In genomic region chr7:80232489-80233029, GRCm38 (mm10) we compare ENCODE assay signal across 7 mouse cellular contexts. TPM values are rescaled to one million over a fixed set of nuclear protein-coding genes. Genes with fewer than 3 reads are reported as not detected.
DNase-seq lines count a peak whose midpoint lies in the region; ATAC-seq lines count a peak whose summit lies in the region.

Cib1 (minus strand) TSS chr7:80232813.
Gdpgp1 (plus strand) TSS chr7:80232865.

- peaks cover 6% of the 10 kb centered on the region for H3K36me3 ChIP-seq in intestine, embryonic 14.5 days (ENCODE audit: control insufficient read depth, insufficient read depth, low read length)
- H3K36me3 ChIP-seq in midbrain, embryonic 10.5 days, result peaks cover 13% of the 10 kb centered on the region

- peak; percentile 98 for ATAC-seq in intestine, embryonic 14.5 days (replicated peaks; ENCODE audit: low FRiP score, low TSS enrichment, low read depth)

- H3K9me3 ChIP-seq in intestine, embryonic 14.5 days (ENCODE audit: control insufficient read depth, low read length), result no peaks in the 10 kb centered on the region
- H3K9me3 ChIP-seq in midbrain, embryonic 10.5 days (replicated peaks), result no peaks in the 10 kb centered on the region

- peak; percentile 99 for DNase-seq in adrenal gland, adult (ENCODE audit: inconsistent age in 2 of 2, low spot score in 1 of 2)
- DNase-seq in embryo, embryonic 10.5 days (ENCODE audit: low spot score), result peak; percentile 99
- peak; percentile 98 for DNase-seq in gastrocnemius, postnatal 25 days
- DNase-seq in intestine, embryonic 14.5 days (ENCODE audit: low spot score), result peak; percentile 98
- peak; percentile 95 to 96 for DNase-seq in left cerebral cortex, postnatal 25 days (ENCODE audit: low spot score in 2 of 2)
- peak; percentile 97 for DNase-seq in midbrain, embryonic 10.5 days (ENCODE audit: low spot score)
- peak; percentile 88 for DNase-seq in right cerebral cortex, postnatal 4 days

- H3K4me3 ChIP-seq in intestine, embryonic 14.5 days (ENCODE audit: low read depth, low read length), result peak within 1 kb of the TSS; percentile 66
- peak within 1 kb of the TSS; percentile 81 for H3K4me3 ChIP-seq in midbrain, embryonic 10.5 days

- WGBS in intestine, embryonic 14.5 days, result under 1% methylated on average over 47 of the region's 56 CpGs
- under 1% methylated on average over 56 of the region's 56 CpGs for WGBS in midbrain, embryonic 10.5 days

- peak within 1 kb of the TSS; percentile 61 for H3K27ac ChIP-seq in intestine, embryonic 14.5 days (ENCODE audit: low read depth)
- peak within 1 kb of the TSS; percentile 79 for H3K27ac ChIP-seq in midbrain, embryonic 10.5 days (replicated peaks)

- peak within 1 kb of the TSS; percentile 61 for H3K9ac ChIP-seq in intestine, embryonic 14.5 days (ENCODE audit: low read length)

- peaks cover 12% of the 10 kb centered on the region; the same call in 1 of the 2 replicates for H3K4me1 ChIP-seq in intestine, embryonic 14.5 days (replicated peaks; ENCODE audit: control insufficient read depth, insufficient read depth, low read length)
- H3K4me1 ChIP-seq in midbrain, embryonic 10.5 days, result peaks cover 42% of the 10 kb centered on the region

- peak within 1 kb of the TSS; percentile 85 for H3K4me2 ChIP-seq in intestine, embryonic 14.5 days (ENCODE audit: low read length)

- intact Hi-C loops in left cerebral cortex, postnatal 25 days (cut with DNase I), result no loop called here

- no peaks in the 10 kb centered on the region for H3K27me3 ChIP-seq in intestine, embryonic 14.5 days (replicated peaks; ENCODE audit: control insufficient read depth, insufficient read depth, low read length)
- peaks cover 19% of the 10 kb centered on the region; the same call in 1 of the 2 replicates for H3K27me3 ChIP-seq in midbrain, embryonic 10.5 days (ENCODE audit: low read depth, poor library complexity, severe bottlenecking)

RNA-seq across cellular contexts. Expression of gene Cib1, which starts in this region (rescaled TPM):
- 1 to 10 TPM; 5.8 to 8.5 TPM for total RNA-seq in gastrocnemius, postnatal 25 days (2021)
- polyA plus RNA-seq in intestine, embryonic 14.5 days (2014; fragmentation: Nextera tagmentation; extraction: Ambion mirVana), result 129 and 156 TPM in 2 replicates
- total RNA-seq in left cerebral cortex, postnatal 25 days (2021), result 10 to 100 TPM; 18.4 to 19.9 TPM
- 63.3 and 77.6 TPM in 2 replicates for polyA plus RNA-seq in midbrain, embryonic 10.5 days (2016; fragmentation: Nextera tagmentation; extraction: Ambion mirVana)

RNA-seq across cellular contexts. Expression of gene Gdpgp1, which starts in this region (rescaled TPM):
- under 1 TPM; 0.77 to 0.91 TPM for total RNA-seq in gastrocnemius, postnatal 25 days (2021)
- polyA plus RNA-seq in intestine, embryonic 14.5 days (2014; fragmentation: Nextera tagmentation; extraction: Ambion mirVana), result 4.4 and 4.5 TPM in 2 replicates
- total RNA-seq in left cerebral cortex, postnatal 25 days (2021), result 1 to 10 TPM; 5.9 to 6.6 TPM
- polyA plus RNA-seq in midbrain, embryonic 10.5 days (2016; fragmentation: Nextera tagmentation; extraction: Ambion mirVana), result 5.6 and 6.3 TPM in 2 replicates

Comparison
In these comparisons a context has a peak if more than half of its experiments do, and no peak if none do; other contexts are left out.
1. Peak in every context shown above with its lines: DNase-seq, ATAC-seq, H3K4me3 ChIP-seq and H3K27ac ChIP-seq.